Mouse (Mus musculus): Measurements from ENCODE around the gene Glud1.
"Not testable (repeated sequence)": the region's sequence is repeated elsewhere in the genome, so short reads cannot be mapped to it uniquely, and the experiment has no call there.

Gene Glud1

GRCm38 (mm10) chr14:34352523-34352922, 42.0 kb downstream of the Glud1 start:
- DNase-seq (ENCODE audit: low spot score in 2 of 2), result no peak

GRCm38 (mm10) chr14:34353326-34353725, 42.8 kb downstream of the Glud1 start:
- DNase-seq (ENCODE audit: low spot score in 2 of 2), result no peak

- DNase-seq (ENCODE audit: low spot score in 2 of 2), result no peak
These were observed 43.9 kb downstream of the Glud1 start for GRCm38 (mm10) chr14:34354456-34354855.

- DNase-seq (ENCODE audit: low spot score in 2 of 2), result no peak
These were observed 44.8 kb downstream of the Glud1 start, which contains the start of gene Fam25c for GRCm38 (mm10) chr14:34355301-34355700. TSS of gene Fam25c (minus strand) at chr14:34355433.

- DNase-seq (ENCODE audit: low spot score in 2 of 2), result no peak
These were observed 47.3 kb downstream of the Glud1 start for GRCm38 (mm10) chr14:34357671-34358455.

GRCm38 (mm10) chr14:34359676-34360244, 49.2 kb downstream of the Glud1 start:
- no peak for DNase-seq (ENCODE audit: low spot score in 2 of 2)

- DNase-seq (ENCODE audit: low spot score in 2 of 2), result no peak
These were observed 49.7 kb downstream of the Glud1 start for GRCm38 (mm10) chr14:34360251-34360650.

- no peak for DNase-seq (ENCODE audit: low spot score in 2 of 2)
These were observed 51.6 kb downstream of the Glud1 start for GRCm38 (mm10) chr14:34362135-34362534.

- peak; percentile 74 to 75 for DNase-seq (ENCODE audit: low spot score in 2 of 2)
These were observed 52.4 kb downstream of the Glud1 start for GRCm38 (mm10) chr14:34362726-34363445.

GRCm38 (mm10) chr14:34363490-34364253, 53.1 kb downstream of the Glud1 start:
- DNase-seq (ENCODE audit: low spot score in 2 of 2), result peak; percentile 89

- DNase-seq (ENCODE audit: low spot score in 2 of 2), result not testable (repeated sequence)
These were observed 54.0 kb downstream of the Glud1 start for GRCm38 (mm10) chr14:34364254-34365146.

- DNase-seq (ENCODE audit: low spot score in 2 of 2), result no peak
These were observed 54.6 kb downstream of the Glud1 start for GRCm38 (mm10) chr14:34365147-34365507.

GRCm38 (mm10) chr14:34370203-34370602, 59.7 kb downstream of the Glud1 start:
- no peak for DNase-seq (ENCODE audit: low spot score in 2 of 2)

GRCm38 (mm10) chr14:34370921-34371320, 60.4 kb downstream of the Glud1 start:
- DNase-seq (ENCODE audit: low spot score in 2 of 2), result no peak

- no peak for DNase-seq (ENCODE audit: low spot score in 2 of 2)
These were observed 61.2 kb downstream of the Glud1 start for GRCm38 (mm10) chr14:34371763-34372162.

GRCm38 (mm10) chr14:34372646-34373045, 62.1 kb downstream of the Glud1 start:
- DNase-seq (ENCODE audit: low spot score in 2 of 2), result peak in 1 of 2 experiments; percentile 56

- DNase-seq (ENCODE audit: low spot score in 2 of 2), result no peak
These were observed 63.1 kb downstream of the Glud1 start for GRCm38 (mm10) chr14:34373581-34373980.

GRCm38 (mm10) chr14:34374577-34374976, 64.0 kb downstream of the Glud1 start, which contains the start of gene Sncg:
TSS of gene Sncg (minus strand) at chr14:34374789.
- DNase-seq (ENCODE audit: low spot score in 2 of 2), result no peak

- no peak for DNase-seq (ENCODE audit: low spot score in 2 of 2)
These were observed 64.9 kb downstream of the Glud1 start, which contains the start of gene Mmrn2 for GRCm38 (mm10) chr14:34375415-34375904. TSS of gene Mmrn2 (plus strand) at chr14:34375465.

- no peak for DNase-seq (ENCODE audit: low spot score in 2 of 2)
These were observed 65.4 kb downstream of the Glud1 start for GRCm38 (mm10) chr14:34375941-34376340.
